Mouse (Mus musculus) MN1 (cell line): ENCODE data around the gene Olfr1.

Source experiments
- DNase-seq: peaks from one replicate; pipeline ENCODE4 v3.0.0-alpha.2; 2016; ENCODE audit warnings: low spot score

The Olfr1 gene

DNA sequence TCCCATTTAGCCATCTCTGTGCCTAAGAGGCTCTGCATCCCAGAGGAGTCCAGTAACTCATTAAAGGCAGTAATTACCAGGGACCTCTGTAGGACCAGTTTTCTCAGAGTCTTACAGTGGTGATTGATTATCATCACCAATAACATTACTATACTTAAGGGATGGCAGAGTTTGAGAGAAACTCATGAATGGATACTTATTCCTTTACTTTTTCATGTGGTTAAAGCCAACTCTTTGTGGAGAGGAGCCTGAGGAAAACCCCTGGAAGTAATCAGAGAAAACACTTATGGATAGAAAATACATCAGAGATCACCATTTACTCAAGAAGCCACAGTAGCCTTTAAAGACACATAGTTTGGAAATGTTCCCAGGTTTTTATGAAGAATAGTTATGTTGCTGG lies at the start of gene Olfr1:
Olfr1 (minus strand) TSS at position 101 of the 400 bp plus-strand sequence.
- DNase-seq: no peak

DNA sequence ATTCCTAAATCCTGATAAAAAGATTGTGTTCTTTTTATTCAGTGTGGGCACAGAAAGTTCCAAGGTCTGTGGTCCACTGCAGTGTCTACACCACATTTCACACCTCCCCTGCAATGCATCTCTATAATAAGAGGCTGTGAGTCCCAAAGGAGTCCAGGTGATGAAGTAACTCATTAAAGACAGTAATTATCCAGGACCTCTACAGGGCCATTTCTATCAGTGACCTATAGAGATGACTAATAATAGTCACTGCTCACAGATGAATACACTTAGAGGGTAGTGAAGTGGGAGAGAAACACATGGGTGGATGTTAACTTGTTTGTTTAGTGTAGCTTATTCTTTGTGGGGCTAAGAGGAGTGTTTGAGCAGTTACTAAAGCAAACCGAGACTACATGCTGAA lies 29.0 kb upstream of the Olfr1 start, which contains the start of gene Olfr378:
Olfr378 (minus strand) TSS at position 101 of the 400 bp plus-strand sequence.
- DNase-seq: no peak

DNA sequence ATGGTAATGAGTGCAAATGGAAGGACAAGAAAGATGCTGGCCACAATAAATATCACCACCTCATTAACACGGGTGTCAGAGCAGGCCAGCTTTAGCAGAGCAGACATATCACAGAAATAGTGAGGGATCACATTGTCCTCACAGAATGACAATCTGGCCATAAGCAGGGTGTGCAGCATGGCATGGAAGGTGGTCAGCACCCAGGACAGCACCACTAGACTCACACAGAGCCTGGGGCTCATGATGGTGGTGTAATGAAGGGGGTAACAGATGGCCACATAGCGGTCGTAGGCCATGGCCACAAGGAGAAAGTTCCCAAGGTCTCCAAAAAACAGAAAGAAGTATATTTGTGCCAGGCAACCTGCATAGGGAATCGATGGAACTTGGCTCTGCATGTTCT lies 4.0 kb downstream of the Olfr1 start:
- no peak for DNase-seq

DNA sequence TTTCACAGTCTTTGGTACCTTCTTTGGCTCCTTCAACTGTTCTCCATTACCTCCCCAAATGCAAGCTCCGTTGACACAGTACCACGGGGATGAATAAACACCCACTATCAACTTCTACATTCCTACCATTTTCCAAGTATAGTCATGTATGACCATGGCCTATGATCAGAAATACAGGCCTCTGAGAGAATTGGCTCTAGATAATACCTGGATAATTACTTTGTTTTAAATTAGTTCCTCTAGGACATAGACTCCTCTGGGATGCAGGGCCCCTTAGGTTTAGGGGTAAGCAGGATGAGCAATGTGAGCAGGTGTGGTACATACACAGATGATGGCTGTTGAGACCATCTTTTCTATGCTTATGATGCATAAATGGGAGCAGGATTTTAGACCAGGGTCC lies 28.5 kb downstream of the Olfr1 start, which contains the start of gene Olfr376:
Olfr376 (plus strand) TSS at position 301 of the 400 bp plus-strand sequence.
- DNase-seq: no peak

DNA sequence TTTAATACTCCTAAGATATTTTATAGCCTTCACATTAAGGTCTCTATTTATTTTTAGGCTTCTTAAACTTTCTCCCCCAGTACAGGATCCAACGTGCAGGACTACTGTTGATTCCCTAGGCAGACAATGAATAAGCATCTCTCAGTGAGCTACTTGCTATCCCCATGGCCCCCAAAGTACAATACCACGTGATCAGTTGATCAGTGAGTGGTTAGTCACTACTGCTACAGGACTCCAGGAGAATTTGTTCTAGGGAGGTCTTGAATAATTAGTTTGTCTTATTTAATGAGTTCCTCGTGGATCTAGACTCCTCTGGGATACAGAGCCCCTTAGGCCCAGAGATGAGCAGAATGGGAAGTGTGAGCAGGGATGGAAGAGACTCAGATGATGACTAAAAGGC lies 48.9 kb downstream of the Olfr1 start, which contains the start of gene Olfr20:
Olfr20 (plus strand) TSS at position 301 of the 400 bp plus-strand sequence.
- DNase-seq: no peak
